Mouse (Mus musculus): ENCODE measurements at regions not wholly inside any gene's neighbourhood (a gene's known extent, or its start where the extent isn't known, plus 50 kb on each side); places are given as distances from the start of the nearest gene placed in this dataset.

GRCm38 (mm10) chr1:157028682-157029081, 79.8 kb downstream of the Tex35 start:
- Histone ChIP-seq H3K36me3 (no peaks in the 10 kb centered on the region), H3K27me3 (no peaks in the 10 kb centered on the region), H3K4me3 (replicated peaks) (no peak overlapping the region), H3K4me1 (no peaks in the 10 kb centered on the region), H3K27ac (replicated peaks) (no peak overlapping the region), H3K9me3 (replicated peaks) (no peaks in the 10 kb centered on the region), H3K4me2 (replicated peaks) (no peak overlapping the region), H3K9ac (no peak overlapping the region)
- WGBS = 92% methylated on average over 3 of the region's 3 CpGs
- ATAC-seq (ENCODE audit: insufficient number of reproducible peaks, low FRiP score, low TSS enrichment, low read depth) = no peak

- H3K4me2 ChIP-seq (replicated peaks) = no peak overlapping the region
- WGBS = 89% methylated on average over 7 of the region's 7 CpGs
Measured at GRCm38 (mm10) chr1:157027681-157028080, 80.8 kb downstream of the Tex35 start.

GRCm38 (mm10) chr1:157023462-157023861, 84.0 kb upstream of the Ralgps2 start:
- no peak overlapping the region for H3K4me2 ChIP-seq (replicated peaks)
- H3K27ac ChIP-seq (replicated peaks) = no peak overlapping the region
- no peak overlapping the region for H3K4me3 ChIP-seq (replicated peaks)
- no peak overlapping the region for H3K9ac ChIP-seq
- no peaks in the 10 kb centered on the region for H3K36me3 ChIP-seq
- WGBS = 57% methylated on average over 6 of the region's 6 CpGs
- no peak for ATAC-seq (ENCODE audit: insufficient number of reproducible peaks, low FRiP score, low TSS enrichment, low read depth)
- H3K4me1 ChIP-seq = no peaks in the 10 kb centered on the region
- no peaks in the 10 kb centered on the region for H3K9me3 ChIP-seq (replicated peaks)
- H3K27me3 ChIP-seq = no peaks in the 10 kb centered on the region

More at GRCm38 (mm10) chr1:157027681-157028080, 80.8 kb downstream of the Tex35 start:
- Histone ChIP-seq H3K36me3 (no peaks in the 10 kb centered on the region), H3K9ac (no peak overlapping the region), H3K4me1 (no peaks in the 10 kb centered on the region), H3K4me3 (replicated peaks) (no peak overlapping the region), H3K27me3 (no peaks in the 10 kb centered on the region), H3K27ac (replicated peaks) (no peak overlapping the region), H3K9me3 (replicated peaks) (no peaks in the 10 kb centered on the region)
- ATAC-seq (ENCODE audit: insufficient number of reproducible peaks, low FRiP score, low TSS enrichment, low read depth) = no peak

GRCm38 (mm10) chr1:157022456-157023435, 83.3 kb upstream of the Ralgps2 start:
- no peak overlapping the region for H3K4me3 ChIP-seq (replicated peaks)
- H3K9ac ChIP-seq = no peak overlapping the region
- H3K9me3 ChIP-seq (replicated peaks) = no peaks in the 10 kb centered on the region
- H3K27me3 ChIP-seq = no peaks in the 10 kb centered on the region
- H3K36me3 ChIP-seq = no peaks in the 10 kb centered on the region
- no peaks in the 10 kb centered on the region for H3K4me1 ChIP-seq
- WGBS = 79% methylated on average over 12 of the region's 12 CpGs
- no peak; the same call in 1 of the 2 replicates for ATAC-seq (ENCODE audit: insufficient number of reproducible peaks, low FRiP score, low TSS enrichment, low read depth)
- no peak overlapping the region for H3K4me2 ChIP-seq (replicated peaks)
- no peak overlapping the region for H3K27ac ChIP-seq (replicated peaks)

GRCm38 (mm10) chr1:157019892-157020291, 80.5 kb upstream of the Ralgps2 start:
- no peak overlapping the region for H3K27ac ChIP-seq (replicated peaks)
- no peak overlapping the region for H3K4me3 ChIP-seq (replicated peaks)
- no peak for ATAC-seq (ENCODE audit: insufficient number of reproducible peaks, low FRiP score, low TSS enrichment, low read depth)
- H3K36me3 ChIP-seq = no peaks in the 10 kb centered on the region
- no peaks in the 10 kb centered on the region for H3K9me3 ChIP-seq (replicated peaks)
- H3K4me1 ChIP-seq = no peaks in the 10 kb centered on the region
- no peaks in the 10 kb centered on the region for H3K27me3 ChIP-seq
- WGBS = 61% methylated on average over 7 of the region's 7 CpGs
- H3K9ac ChIP-seq = no peak overlapping the region
- no peak overlapping the region for H3K4me2 ChIP-seq (replicated peaks)

GRCm38 (mm10) chr1:157018726-157019125, 79.3 kb upstream of the Ralgps2 start:
- no peak for ATAC-seq (ENCODE audit: insufficient number of reproducible peaks, low FRiP score, low TSS enrichment, low read depth)
- Histone ChIP-seq H3K9me3 (replicated peaks) (no peaks in the 10 kb centered on the region), H3K4me2 (replicated peaks) (no peak overlapping the region), H3K27ac (replicated peaks) (no peak overlapping the region), H3K9ac (no peak overlapping the region), H3K36me3 (no peaks in the 10 kb centered on the region), H3K4me1 (no peaks in the 10 kb centered on the region), H3K4me3 (replicated peaks) (no peak overlapping the region), H3K27me3 (no peaks in the 10 kb centered on the region)
- 68% methylated on average over 2 of the region's 2 CpGs for WGBS

GRCm38 (mm10) chr1:157017198-157017994, 78.0 kb upstream of the Ralgps2 start:
- H3K4me1 ChIP-seq = no peaks in the 10 kb centered on the region
- H3K27me3 ChIP-seq = no peaks in the 10 kb centered on the region
- H3K9ac ChIP-seq = no peak overlapping the region
- no peak for ATAC-seq (ENCODE audit: insufficient number of reproducible peaks, low FRiP score, low TSS enrichment, low read depth)
- no peaks in the 10 kb centered on the region for H3K36me3 ChIP-seq
- 70% methylated on average over 13 of the region's 13 CpGs for WGBS
- no peak overlapping the region for H3K27ac ChIP-seq (replicated peaks)
- H3K4me2 ChIP-seq (replicated peaks) = no peak overlapping the region
- no peak overlapping the region for H3K4me3 ChIP-seq (replicated peaks)
- no peaks in the 10 kb centered on the region for H3K9me3 ChIP-seq (replicated peaks)

GRCm38 (mm10) chr1:157016625-157017024, 77.2 kb upstream of the Ralgps2 start:
- 39% methylated on average over 8 of the region's 8 CpGs for WGBS
- H3K4me2 ChIP-seq (replicated peaks) = no peak overlapping the region
- H3K9ac ChIP-seq = no peak overlapping the region
- no peak overlapping the region for H3K27ac ChIP-seq (replicated peaks)
- H3K4me3 ChIP-seq (replicated peaks) = no peak overlapping the region
- H3K9me3 ChIP-seq (replicated peaks) = no peaks in the 10 kb centered on the region
- H3K36me3 ChIP-seq = no peaks in the 10 kb centered on the region
- no peaks in the 10 kb centered on the region for H3K27me3 ChIP-seq
- no peak for ATAC-seq (ENCODE audit: insufficient number of reproducible peaks, low FRiP score, low TSS enrichment, low read depth)
- no peaks in the 10 kb centered on the region for H3K4me1 ChIP-seq

- no peaks in the 10 kb centered on the region for H3K4me1 ChIP-seq
- WGBS = 79% methylated on average over 17 of the region's 17 CpGs
- no peak for ATAC-seq (ENCODE audit: insufficient number of reproducible peaks, low FRiP score, low TSS enrichment, low read depth)
- no peak overlapping the region for H3K27ac ChIP-seq (replicated peaks)
- no peaks in the 10 kb centered on the region for H3K27me3 ChIP-seq
- no peak overlapping the region for H3K4me3 ChIP-seq (replicated peaks)
- H3K4me2 ChIP-seq (replicated peaks) = no peak overlapping the region
- no peaks in the 10 kb centered on the region for H3K36me3 ChIP-seq
- no peak overlapping the region for H3K9ac ChIP-seq
- no peaks in the 10 kb centered on the region for H3K9me3 ChIP-seq (replicated peaks)
Measured at GRCm38 (mm10) chr1:157014532-157015497, 75.4 kb upstream of the Ralgps2 start.

- 70% methylated on average over 7 of the region's 7 CpGs for WGBS
- H3K9me3 ChIP-seq (replicated peaks) = no peaks in the 10 kb centered on the region
- H3K4me2 ChIP-seq (replicated peaks) = no peak overlapping the region
- no peak overlapping the region for H3K4me3 ChIP-seq (replicated peaks)
- no peak overlapping the region for H3K9ac ChIP-seq
- 0 out of 2 replicates have a peak, but pooled peaks cover under 1% of the 10 kb centered on the region for H3K4me1 ChIP-seq
- no peak overlapping the region for H3K27ac ChIP-seq (replicated peaks)
- H3K27me3 ChIP-seq = no peaks in the 10 kb centered on the region
- ATAC-seq (ENCODE audit: insufficient number of reproducible peaks, low FRiP score, low TSS enrichment, low read depth) = no peak
- no peaks in the 10 kb centered on the region for H3K36me3 ChIP-seq
Measured at GRCm38 (mm10) chr1:157013669-157014048, 74.2 kb upstream of the Ralgps2 start.

Measured in embryonic facial prominence, embryonic 15.5 days (tissue).